Mouse (Mus musculus): ENCODE results near the gene Spag16. TPM values are rescaled to one million over a fixed set of nuclear protein-coding genes. Genes with fewer than 3 reads are reported as not detected.

Gene Spag16
- total and polyA plus RNA-seq, 2 experiments from 2014 or later = 3.2 to 4.0 TPM

DNA sequence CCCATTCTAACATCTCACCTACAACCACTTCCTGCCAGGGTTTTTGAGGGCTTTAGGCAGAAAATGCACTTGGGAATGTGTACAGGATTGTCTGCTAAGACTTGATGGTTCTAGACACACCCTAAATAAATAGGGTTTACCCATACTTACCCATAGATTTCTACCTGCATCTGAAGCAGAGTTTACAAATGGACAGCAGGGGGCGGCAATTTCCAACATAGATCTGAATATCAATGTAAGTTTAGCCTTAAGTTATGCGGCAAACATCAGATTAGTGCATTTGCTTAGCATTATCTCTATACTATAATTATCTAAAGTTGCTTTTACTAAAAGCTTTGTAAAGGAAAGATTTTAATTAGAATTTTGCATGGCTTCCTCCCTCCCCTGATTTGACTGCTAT lies 301.3 kb downstream of the Spag16 start:
- DNase-seq (ENCODE audit: low spot score) (peak; percentile 24), ATAC-seq (ENCODE audit: low FRiP score) (no peak)
- Histone ChIP-seq H3K27me3 (ENCODE audit: insufficient read depth, low read length) (no peaks in the 10 kb centered on the region), H3K9me3 (ENCODE audit: low read length) (no peaks in the 10 kb centered on the region), H3K4me2 (ENCODE audit: low read depth, low read length, poor library complexity, severe bottlenecking) (no peak overlapping the region), H3K27ac (ENCODE audit: low read depth, low read length) (no peak overlapping the region), H3K9ac (replicated peaks; ENCODE audit: low read length, poor library complexity, severe bottlenecking) (no peak overlapping the region), H3K36me3 (ENCODE audit: insufficient read depth, low read length) (no peaks in the 10 kb centered on the region), H3K4me1 (ENCODE audit: insufficient read depth, low read length) (no peaks in the 10 kb centered on the region), H3K4me3 (ENCODE audit: low read depth, low read length) (no peak overlapping the region)
- TF ChIP-seq CTCF (IDR thresholded peaks at IDR 0.05) = peak; percentile 60
- WGBS = 65% methylated on average over 2 of the region's 2 CpGs

DNA sequence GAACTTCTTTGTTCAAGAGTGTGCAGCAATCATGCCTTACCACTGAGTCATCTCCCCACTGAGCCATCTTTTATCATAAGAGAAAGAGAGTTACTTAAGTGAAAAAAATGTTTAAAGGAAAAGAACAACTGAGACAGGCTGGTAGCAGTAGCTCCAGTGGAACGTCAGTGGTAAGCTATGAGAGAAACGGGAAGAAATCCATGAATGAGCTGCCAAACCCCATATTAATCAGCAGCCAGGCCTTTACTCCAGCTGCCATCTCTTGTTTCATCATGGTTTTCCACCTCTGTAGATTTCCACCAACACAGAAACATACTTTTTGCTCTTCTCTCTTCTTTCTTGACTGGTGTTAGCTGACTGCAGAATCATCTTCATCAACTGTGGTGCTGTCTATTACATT lies 308.8 kb downstream of the Spag16 start:
- Histone ChIP-seq H3K4me3 (ENCODE audit: low read depth, low read length) (no peak overlapping the region), H3K9me3 (ENCODE audit: low read length) (no peaks in the 10 kb centered on the region), H3K4me2 (ENCODE audit: low read depth, low read length, poor library complexity, severe bottlenecking) (no peak overlapping the region), H3K9ac (replicated peaks; ENCODE audit: low read length, poor library complexity, severe bottlenecking) (no peak overlapping the region), H3K27me3 (ENCODE audit: insufficient read depth, low read length) (no peaks in the 10 kb centered on the region), H3K27ac (ENCODE audit: low read depth, low read length) (no peak overlapping the region), H3K4me1 (ENCODE audit: insufficient read depth, low read length) (no peaks in the 10 kb centered on the region), H3K36me3 (ENCODE audit: insufficient read depth, low read length) (no peaks in the 10 kb centered on the region)
- no peak for DNase-seq (ENCODE audit: low spot score)
- no peak for ATAC-seq (ENCODE audit: low FRiP score)
- WGBS = 80% methylated on average over 2 of the region's 2 CpGs
- TF ChIP-seq CTCF (IDR thresholded peaks at IDR 0.05) = no peak

DNA sequence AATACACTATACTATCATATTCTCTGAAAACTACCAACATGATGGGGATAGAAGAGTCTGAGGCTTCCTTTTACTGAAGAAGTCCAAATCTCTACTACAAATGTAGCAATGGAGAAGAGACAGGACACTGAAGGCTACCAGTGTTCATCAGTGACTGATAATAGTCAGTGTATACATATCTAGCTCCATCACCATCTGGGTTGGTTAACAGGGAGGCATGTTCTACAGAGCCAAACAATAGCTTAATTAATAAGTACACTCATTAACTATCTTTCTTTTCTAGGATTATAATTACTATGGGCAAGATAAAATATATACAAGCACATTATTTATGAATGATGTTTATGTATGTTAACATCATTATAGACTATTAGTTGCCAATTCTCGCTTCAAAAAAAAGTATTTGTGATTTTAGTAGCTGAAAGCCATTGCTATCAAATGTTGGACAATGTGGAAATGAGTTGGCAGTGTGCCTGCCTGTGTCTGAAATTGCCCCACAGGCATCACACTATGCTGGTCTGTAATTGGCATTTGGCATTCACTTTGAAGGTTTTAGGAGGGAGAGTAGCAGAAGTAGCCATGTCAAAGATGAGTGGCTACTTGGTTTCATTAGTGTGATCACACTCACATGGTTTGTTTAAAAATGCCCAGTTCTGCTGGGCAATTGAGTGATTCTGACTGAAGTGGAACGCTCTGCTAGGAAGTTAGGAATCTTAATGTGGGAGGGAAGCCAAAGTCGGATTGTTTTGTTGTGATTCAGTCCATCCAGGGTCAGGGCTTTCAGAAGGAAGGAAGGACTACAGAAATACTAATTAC lies 338.8 kb downstream of the Spag16 start:
- H3K27ac ChIP-seq (ENCODE audit: low read depth, low read length) = no peak overlapping the region
- DNase-seq (ENCODE audit: low spot score) = peak; percentile 18
- no peak for TF ChIP-seq CTCF (IDR thresholded peaks at IDR 0.05)
- no peak overlapping the region for H3K9ac ChIP-seq (replicated peaks; ENCODE audit: low read length, poor library complexity, severe bottlenecking)
- H3K4me1 ChIP-seq (ENCODE audit: insufficient read depth, low read length) = no peaks in the 10 kb centered on the region
- ATAC-seq (ENCODE audit: low FRiP score) = no peak
- H3K27me3 ChIP-seq (ENCODE audit: insufficient read depth, low read length) = no peaks in the 10 kb centered on the region
- H3K4me3 ChIP-seq (ENCODE audit: low read depth, low read length) = no peak overlapping the region
- H3K9me3 ChIP-seq (ENCODE audit: low read length) = no peaks in the 10 kb centered on the region; the same call in 1 of the 2 replicates
- H3K36me3 ChIP-seq (ENCODE audit: insufficient read depth, low read length) = no peaks in the 10 kb centered on the region
- no peak overlapping the region for H3K4me2 ChIP-seq (ENCODE audit: low read depth, low read length, poor library complexity, severe bottlenecking)
- WGBS = 65% methylated on average over 3 of the region's 3 CpGs

DNA sequence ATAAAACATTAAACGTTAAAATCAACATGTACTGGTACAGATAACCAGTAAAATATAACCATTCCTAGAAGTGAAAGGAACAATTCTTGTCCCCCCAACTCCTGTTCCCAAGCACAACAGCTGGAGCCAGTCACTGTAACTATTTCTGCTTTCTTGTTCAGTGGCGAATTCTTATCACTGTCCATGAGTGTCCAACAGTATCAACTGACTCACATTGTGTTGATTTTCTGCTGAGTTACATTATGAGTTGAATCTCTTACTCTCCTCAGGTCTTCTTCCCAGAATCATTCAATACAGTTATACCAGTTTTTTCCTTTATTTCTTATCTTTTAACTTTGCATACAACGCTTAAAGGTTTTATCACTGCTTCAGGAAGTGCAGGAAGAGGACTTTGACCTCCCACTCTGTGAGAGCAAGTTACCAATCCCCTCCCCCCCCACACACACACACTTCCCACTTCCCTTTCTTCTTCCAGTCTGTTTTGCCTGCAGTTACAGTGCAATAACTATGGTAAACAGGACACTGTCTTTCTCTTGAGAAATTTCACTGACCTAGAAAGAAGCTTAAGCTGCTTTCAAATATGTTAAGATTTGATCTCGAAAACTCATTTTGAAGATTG lies 353.5 kb downstream of the Spag16 start:
- no peak for TF ChIP-seq CTCF (IDR thresholded peaks at IDR 0.05)
- no peak overlapping the region for H3K27ac ChIP-seq (ENCODE audit: low read depth, low read length)
- DNase-seq (ENCODE audit: low spot score) = no peak
- no peak overlapping the region for H3K9ac ChIP-seq (replicated peaks; ENCODE audit: low read length, poor library complexity, severe bottlenecking)
- no peaks in the 10 kb centered on the region for H3K4me1 ChIP-seq (ENCODE audit: insufficient read depth, low read length)
- H3K9me3 ChIP-seq (ENCODE audit: low read length) = no peaks in the 10 kb centered on the region
- no peaks in the 10 kb centered on the region for H3K36me3 ChIP-seq (ENCODE audit: insufficient read depth, low read length)
- ATAC-seq (ENCODE audit: low FRiP score) = no peak
- H3K4me2 ChIP-seq (ENCODE audit: low read depth, low read length, poor library complexity, severe bottlenecking) = no peak overlapping the region
- no peak overlapping the region for H3K4me3 ChIP-seq (ENCODE audit: low read depth, low read length)
- no peaks in the 10 kb centered on the region for H3K27me3 ChIP-seq (ENCODE audit: insufficient read depth, low read length)
- 79% methylated on average over 4 of the region's 4 CpGs for WGBS

DNA sequence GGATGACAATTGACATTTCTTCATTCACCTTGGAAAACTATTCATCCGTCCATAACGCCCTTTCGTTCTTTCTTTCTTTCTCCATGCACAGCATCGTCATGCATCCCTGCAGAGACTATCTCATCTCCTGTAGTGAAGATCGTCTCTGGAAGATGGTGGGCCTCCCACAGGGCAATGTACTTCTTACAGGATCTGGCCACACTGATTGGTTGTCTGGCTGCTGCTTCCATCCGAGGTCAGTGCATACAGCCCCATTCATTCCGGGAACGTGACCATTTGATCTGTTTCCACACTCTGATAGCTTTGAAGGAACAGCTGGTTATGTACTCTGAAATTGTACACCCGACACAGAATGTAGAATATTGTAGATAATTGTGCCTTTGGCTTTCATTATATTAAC lies 438.0 kb downstream of the Spag16 start:
- no peak overlapping the region for H3K4me2 ChIP-seq (ENCODE audit: low read depth, low read length, poor library complexity, severe bottlenecking)
- 58% methylated on average over 9 of the region's 9 CpGs for WGBS
- ATAC-seq (ENCODE audit: low FRiP score) = no peak

DNA sequence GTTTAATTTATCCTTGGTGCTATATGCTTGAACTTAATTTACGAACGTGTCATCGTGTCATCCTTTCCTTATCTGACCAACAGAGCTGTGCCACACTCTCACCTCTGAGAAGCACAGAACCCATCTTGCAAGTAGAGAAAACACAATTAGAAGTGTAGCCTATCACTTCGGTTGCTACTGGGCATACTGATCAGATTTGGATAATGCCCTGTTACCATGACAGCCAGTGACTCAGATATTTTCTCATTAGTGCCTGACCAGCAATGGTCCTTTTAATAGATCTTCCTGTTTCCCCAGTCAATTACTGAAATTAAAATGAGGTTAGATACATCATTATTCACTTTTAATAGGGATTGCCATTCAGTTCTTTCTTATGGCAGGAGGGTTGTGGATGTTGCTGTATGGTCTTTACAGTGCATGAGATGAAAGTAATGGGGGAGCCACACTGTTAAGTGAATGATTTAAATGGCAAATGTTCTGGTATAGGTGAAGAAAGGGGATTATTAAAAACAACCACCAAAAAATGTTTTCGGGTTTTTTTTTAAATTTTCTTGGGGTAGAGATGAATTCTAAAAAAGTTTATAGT lies 439.2 kb downstream of the Spag16 start:
- Histone ChIP-seq H3K36me3 (ENCODE audit: insufficient read depth, low read length) (no peaks in the 10 kb centered on the region), H3K4me1 (ENCODE audit: insufficient read depth, low read length) (no peaks in the 10 kb centered on the region), H3K9ac (replicated peaks; ENCODE audit: low read length, poor library complexity, severe bottlenecking) (no peak overlapping the region), H3K4me3 (ENCODE audit: low read depth, low read length) (no peak overlapping the region), H3K27me3 (ENCODE audit: insufficient read depth, low read length) (no peaks in the 10 kb centered on the region), H3K27ac (ENCODE audit: low read depth, low read length) (no peak overlapping the region), H3K4me2 (ENCODE audit: low read depth, low read length, poor library complexity, severe bottlenecking) (no peak overlapping the region), H3K9me3 (ENCODE audit: low read length) (no peaks in the 10 kb centered on the region)
- ATAC-seq (ENCODE audit: low FRiP score) (no peak), DNase-seq (ENCODE audit: low spot score) (peak; percentile 37)
- WGBS = 66% methylated on average over 5 of the region's 5 CpGs
- no peak for TF ChIP-seq CTCF (IDR thresholded peaks at IDR 0.05)

More for the DNA sequence above, 438.0 kb downstream of the Spag16 start:
- Histone ChIP-seq H3K27ac (ENCODE audit: low read depth, low read length) (no peak overlapping the region), H3K36me3 (ENCODE audit: insufficient read depth, low read length) (no peaks in the 10 kb centered on the region), H3K4me1 (ENCODE audit: insufficient read depth, low read length) (no peaks in the 10 kb centered on the region), H3K27me3 (ENCODE audit: insufficient read depth, low read length) (no peaks in the 10 kb centered on the region), H3K9me3 (ENCODE audit: low read length) (no peaks in the 10 kb centered on the region), H3K4me3 (ENCODE audit: low read depth, low read length) (no peak overlapping the region), H3K9ac (replicated peaks; ENCODE audit: low read length, poor library complexity, severe bottlenecking) (no peak overlapping the region)
- DNase-seq (ENCODE audit: low spot score) = no peak
- no peak for TF ChIP-seq CTCF (IDR thresholded peaks at IDR 0.05)

All from midbrain, postnatal 0 days (tissue).